Mouse (Mus musculus) intestine, embryonic 14.5 days (tissue): ENCODE measurements around the gene Flt4. TPM values are rescaled to one million over a fixed set of nuclear protein-coding genes. Genes with fewer than 3 reads are reported as not detected.

Source experiments
- ATAC-seq: fragments of 200-750 bp; cut with Nextera tagmentation; replicated peaks from 2 replicates; pipeline ENCODE4 v1.8.0; 2017; ENCODE audit warnings: low read depth, moderate number of reproducible peaks, moderate TSS enrichment, moderate library complexity; ENCODE audit not compliant: low FRiP score, low TSS enrichment
- DNase-seq: peaks from one replicate; pipeline ENCODE4 v3.0.0-alpha.2; 2018; ENCODE audit warnings: low spot score
- H3K27ac ChIP-seq: fragments of 300-500 bp; sonication (generic); 2 replicates; pipeline ENCODE4 v1.5.1; 2014; ENCODE audit warnings: low read depth, mild to moderate bottlenecking, control low read depth
- H3K27me3 ChIP-seq: fragments of 300-500 bp; sonication (generic); replicated peaks from 2 replicates; pipeline ENCODE4 v1.6.1; 2014; ENCODE audit warnings: low read length, control low read depth; ENCODE audit not compliant: control insufficient read depth, insufficient read depth
- H3K36me3 ChIP-seq: fragments of 300-500 bp; sonication (generic); 2 replicates; pipeline ENCODE4 v1.6.1; 2014; ENCODE audit warnings: low read length, control low read depth; ENCODE audit not compliant: control insufficient read depth, insufficient read depth
- H3K4me1 ChIP-seq: fragments of 300-500 bp; sonication (generic); replicated peaks from 2 replicates; pipeline ENCODE4 v1.6.1; 2014; ENCODE audit warnings: low read length, control low read depth, mixed read lengths; ENCODE audit not compliant: control insufficient read depth, insufficient read depth
- H3K4me2 ChIP-seq: fragments of 300-500 bp; sonication (generic); 2 replicates; pipeline ENCODE4 v1.6.1; 2014; ENCODE audit warnings: low read length
- H3K4me3 ChIP-seq: fragments of 300-500 bp; sonication (generic); 2 replicates; pipeline ENCODE4 v1.5.1; 2014; ENCODE audit warnings: low read depth, low read length, control low read depth, mixed read lengths
- H3K9ac ChIP-seq: fragments of 300-500 bp; sonication (generic); 2 replicates; pipeline ENCODE4 v1.6.1; 2014; ENCODE audit warnings: mild to moderate bottlenecking, low read length
- H3K9me3 ChIP-seq: fragments of 300-500 bp; sonication (generic); 2 replicates; pipeline ENCODE4 v1.6.1; 2016; ENCODE audit warnings: low read length, control low read depth; ENCODE audit not compliant: control insufficient read depth
- WGBS: fragments of 180-500 bp; shearing (Covaris S2); extraction: QIAGEN DNeasy Blood & Tissue Kit; methylation state at CpG from one replicate; pipeline ENCODE4 v1.1.7; 2014; 5-methylcytosine and 5-hydroxymethylcytosine counted together
- polyA plus RNA-seq: library from polyadenylated mRNA; unstranded; fragments of >200 nt; fragmentation: Nextera tagmentation; extraction: Ambion mirVana; gene quantifications from 2 replicates; pipeline ENCODE4 v1.2.1, GENCODE M21; 2014

Flt4 gene
- polyA plus RNA-seq, 1 experiment from 2014 or later = 6.1 TPM

DNA sequence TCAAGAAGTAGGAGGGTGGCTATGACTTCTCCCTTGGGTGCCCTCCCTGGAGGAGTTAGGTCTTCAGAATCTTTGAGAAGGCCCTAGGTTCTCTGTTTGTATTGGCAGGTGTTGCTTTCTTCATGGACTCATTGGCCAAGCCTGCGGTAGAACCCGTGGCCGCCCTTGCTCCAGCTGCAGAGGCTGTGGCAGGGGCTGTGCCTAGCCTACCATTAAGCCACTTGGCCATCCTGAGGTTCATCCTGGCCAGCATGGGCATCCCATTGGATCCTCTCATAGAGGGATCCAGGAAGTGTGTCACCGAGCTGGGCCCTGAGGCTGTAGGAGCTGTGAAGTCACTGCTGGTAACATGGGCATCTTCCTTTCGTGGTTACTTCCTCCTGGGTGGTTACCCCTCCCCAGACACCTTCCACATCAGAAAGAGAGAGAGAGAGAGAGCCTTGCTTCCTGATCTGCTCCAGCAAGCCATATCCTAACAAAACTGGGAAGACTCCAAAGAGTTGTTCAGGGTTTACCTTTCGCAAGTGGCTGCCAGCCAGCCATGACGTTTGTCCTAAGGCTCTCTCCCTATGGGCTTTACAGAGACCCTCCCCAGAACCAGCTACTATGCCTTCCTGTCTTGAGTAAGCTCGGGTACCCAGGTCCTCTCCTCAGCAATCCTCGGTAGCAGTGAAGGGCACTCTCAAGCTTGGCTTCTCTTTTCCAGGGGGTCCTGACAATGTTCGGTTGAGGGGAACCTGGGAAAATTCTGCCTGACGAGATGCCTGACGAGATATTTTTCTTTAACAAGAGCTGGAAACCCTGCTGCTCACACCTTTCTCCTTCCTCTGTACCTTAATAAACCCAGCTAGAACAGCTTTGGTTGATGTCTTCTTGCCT lies 55.4 kb downstream of the Flt4 start:
- Histone ChIP-seq H3K27me3 (no peaks in the 10 kb centered on the region), H3K27ac (no peak overlapping the region), H3K9ac (no peak overlapping the region), H3K4me3 (no peak overlapping the region), H3K4me2 (no peak overlapping the region), H3K36me3 (peaks cover 6% of the 10 kb centered on the region; the same call in 1 of the 2 replicates), H3K9me3 (no peaks in the 10 kb centered on the region), H3K4me1 (no peaks in the 10 kb centered on the region)
- peak; percentile 44; the same call in 1 of the 2 replicates for ATAC-seq
- WGBS = 78% methylated on average over 12 of the region's 12 CpGs
- DNase-seq = peak; percentile 45

DNA sequence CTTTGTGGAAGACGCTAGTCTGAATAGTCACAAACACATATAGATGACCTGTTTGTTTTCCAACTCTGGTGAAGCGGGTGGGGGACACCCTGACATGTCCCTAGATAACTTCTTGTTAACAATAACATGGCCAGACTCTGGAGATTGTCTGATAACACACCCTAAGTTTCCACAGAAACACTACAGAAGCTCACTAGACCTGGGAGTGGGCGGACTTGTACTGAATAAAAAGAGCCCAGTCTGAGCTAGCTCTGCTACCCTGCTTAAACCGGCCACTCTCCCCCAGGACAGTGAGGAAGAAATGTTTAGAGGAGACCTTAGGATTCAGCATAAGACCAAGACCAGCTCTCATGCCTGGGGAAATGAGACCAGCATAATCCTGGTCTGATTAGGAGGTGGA lies 56.4 kb downstream of the Flt4 start:
- DNase-seq (no peak), ATAC-seq (no peak)

DNA sequence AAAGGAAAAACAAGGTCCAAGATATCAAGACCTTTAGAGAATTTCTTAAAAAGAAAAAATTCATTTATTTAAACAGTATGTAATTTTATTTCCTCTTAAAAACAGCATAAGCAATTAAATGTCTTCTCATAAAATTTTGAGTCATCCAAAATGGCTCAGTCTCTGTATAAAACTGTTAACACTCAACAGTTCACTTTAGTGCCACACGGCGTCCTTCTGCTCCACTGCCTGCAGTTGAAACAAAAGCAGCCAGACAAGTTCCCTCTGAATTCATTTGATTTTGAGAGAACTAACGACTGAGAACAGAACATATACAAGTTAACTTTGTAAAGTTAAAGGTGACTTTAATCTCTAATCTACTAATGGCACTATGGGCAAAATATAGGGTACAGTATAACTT lies 64.4 kb downstream of the Flt4 start:
- Histone ChIP-seq H3K27ac (no peak overlapping the region), H3K4me2 (no peak overlapping the region), H3K9me3 (no peaks in the 10 kb centered on the region), H3K36me3 (peaks cover 81% of the 10 kb centered on the region), H3K9ac (no peak overlapping the region), H3K4me1 (no peaks in the 10 kb centered on the region), H3K27me3 (no peaks in the 10 kb centered on the region), H3K4me3 (no peak overlapping the region)
- 83% methylated on average over 3 of the region's 3 CpGs for WGBS
- ATAC-seq (no peak), DNase-seq (no peak)

More for the DNA sequence above, 56.4 kb downstream of the Flt4 start:
- no peak overlapping the region for H3K4me2 ChIP-seq
- H3K9me3 ChIP-seq = no peaks in the 10 kb centered on the region
- peaks cover 16% of the 10 kb centered on the region for H3K36me3 ChIP-seq
- H3K4me3 ChIP-seq = no peak overlapping the region
- H3K4me1 ChIP-seq = no peaks in the 10 kb centered on the region
- WGBS = 78% methylated on average over 4 of the region's 4 CpGs
- H3K9ac ChIP-seq = no peak overlapping the region
- no peaks in the 10 kb centered on the region for H3K27me3 ChIP-seq
- no peak overlapping the region for H3K27ac ChIP-seq

DNA sequence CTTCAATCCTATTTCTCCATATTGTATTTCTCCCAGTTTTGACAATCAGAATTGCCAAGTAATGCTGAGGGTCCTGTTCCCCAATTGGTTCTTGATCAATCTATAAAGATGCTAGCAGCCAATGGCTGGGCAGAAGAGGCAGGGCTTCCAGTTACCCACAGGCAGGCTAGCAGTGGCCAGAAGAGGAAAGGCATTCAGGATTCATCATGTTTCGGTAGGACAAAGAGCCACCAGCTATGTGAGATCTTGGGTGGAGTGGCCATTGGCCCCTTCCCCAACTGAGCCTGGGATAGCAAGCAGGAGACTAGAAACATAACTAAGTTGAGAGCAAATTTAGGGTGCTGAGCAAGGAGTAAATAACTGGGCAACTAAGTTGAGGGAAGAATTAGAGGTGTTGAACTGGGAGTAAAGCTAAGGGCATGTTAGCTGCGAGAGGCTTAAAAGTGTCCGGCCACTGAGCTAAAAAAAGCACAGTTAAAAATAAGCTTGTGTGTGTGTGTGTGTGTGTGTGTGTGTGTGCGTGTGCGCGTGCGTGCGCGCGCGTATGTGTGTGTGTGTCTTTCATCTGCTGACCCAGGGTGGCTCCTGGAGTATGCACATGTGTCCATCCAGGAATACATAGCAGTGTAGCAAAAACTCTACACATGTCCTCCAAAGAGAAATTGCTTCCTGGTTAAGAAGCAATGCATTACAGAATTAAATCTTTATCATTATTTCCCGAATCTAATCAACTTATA lies 75.3 kb downstream of the Flt4 start:
- WGBS = 96% methylated on average over 12 of the region's 12 CpGs

DNA sequence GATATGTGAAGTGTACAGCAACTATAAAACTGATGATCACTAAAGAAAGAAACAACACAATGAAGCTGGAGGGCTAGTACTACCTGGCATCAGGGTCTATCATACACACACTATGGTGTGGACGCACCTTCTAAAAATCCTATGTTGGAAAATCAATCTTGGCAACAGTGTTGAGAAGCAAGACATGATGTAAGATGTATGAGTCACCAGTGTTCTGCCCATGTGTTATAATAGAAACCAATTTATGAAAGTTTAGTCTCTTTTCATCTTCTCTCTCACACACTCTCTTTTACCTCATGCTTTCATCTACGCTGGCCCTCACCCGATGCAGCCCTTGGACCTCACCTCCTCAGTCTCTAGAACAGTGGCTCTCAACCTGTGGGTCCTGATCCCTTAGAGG lies 86.0 kb downstream of the Flt4 start:
- Histone ChIP-seq H3K36me3 (peaks cover 48% of the 10 kb centered on the region), H3K9me3 (no peaks in the 10 kb centered on the region), H3K27ac (no peak overlapping the region), H3K4me2 (no peak overlapping the region), H3K27me3 (no peaks in the 10 kb centered on the region), H3K4me1 (no peaks in the 10 kb centered on the region), H3K4me3 (no peak overlapping the region), H3K9ac (no peak overlapping the region)
- ATAC-seq = no peak
- WGBS = 96% methylated on average over 3 of the region's 3 CpGs
- DNase-seq = no peak

More for the DNA sequence above, 75.3 kb downstream of the Flt4 start:
- Histone ChIP-seq H3K4me3 (no peak overlapping the region), H3K27ac (no peak overlapping the region), H3K9me3 (no peaks in the 10 kb centered on the region), H3K9ac (no peak overlapping the region), H3K4me1 (no peaks in the 10 kb centered on the region), H3K36me3 (peaks cover 93% of the 10 kb centered on the region), H3K4me2 (no peak overlapping the region), H3K27me3 (no peaks in the 10 kb centered on the region)
- ATAC-seq (no peak), DNase-seq (no peak)

DNA sequence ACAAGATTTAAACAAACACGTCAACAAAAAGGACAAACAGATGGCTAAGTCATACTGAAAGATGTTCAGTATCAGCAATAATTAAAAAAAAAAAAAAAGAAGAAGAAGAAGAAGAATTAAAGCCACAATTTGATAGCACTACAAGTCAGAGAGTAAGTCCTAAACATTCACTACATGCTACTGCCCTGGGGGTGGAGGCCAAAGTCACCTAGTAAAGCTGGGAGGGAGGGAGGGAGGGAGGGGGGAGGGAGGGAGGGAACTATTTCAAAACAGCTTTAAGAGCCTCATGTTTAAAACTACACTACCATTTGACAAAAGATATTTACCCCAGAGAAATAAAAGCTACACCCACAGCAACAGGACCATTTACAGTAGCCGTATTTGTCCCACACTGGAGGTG lies 86.6 kb downstream of the Flt4 start:
- 78% methylated on average over 2 of the region's 2 CpGs for WGBS

DNA sequence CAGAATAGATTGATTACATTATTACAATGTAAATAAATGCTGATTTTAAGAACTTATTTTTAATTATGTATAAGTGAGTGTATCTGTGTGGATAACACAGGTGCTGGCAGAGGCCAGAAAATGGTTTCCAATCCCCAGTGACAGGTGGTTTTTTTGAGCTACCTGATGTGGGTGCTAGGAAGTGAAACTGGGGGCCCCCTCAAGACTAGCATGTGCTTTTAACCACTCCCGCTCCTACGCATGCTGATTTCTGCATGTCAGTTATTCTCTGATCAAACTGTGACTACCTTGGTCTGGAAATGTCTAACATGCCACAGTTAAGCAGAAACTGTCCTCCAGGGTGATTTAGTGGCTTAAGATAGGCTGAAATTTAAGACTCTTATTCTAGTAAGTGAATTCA lies 87.4 kb downstream of the Flt4 start:
- no peak for ATAC-seq
- Histone ChIP-seq H3K36me3 (peaks cover 44% of the 10 kb centered on the region), H3K9me3 (no peaks in the 10 kb centered on the region)

More for the DNA sequence above, 86.6 kb downstream of the Flt4 start:
- Histone ChIP-seq H3K36me3 (peaks cover 42% of the 10 kb centered on the region), H3K27me3 (no peaks in the 10 kb centered on the region), H3K4me1 (no peaks in the 10 kb centered on the region), H3K4me2 (no peak overlapping the region), H3K9me3 (no peaks in the 10 kb centered on the region), H3K9ac (no peak overlapping the region), H3K4me3 (no peak overlapping the region), H3K27ac (no peak overlapping the region)
- no peak for DNase-seq
- ATAC-seq = no peak

DNA sequence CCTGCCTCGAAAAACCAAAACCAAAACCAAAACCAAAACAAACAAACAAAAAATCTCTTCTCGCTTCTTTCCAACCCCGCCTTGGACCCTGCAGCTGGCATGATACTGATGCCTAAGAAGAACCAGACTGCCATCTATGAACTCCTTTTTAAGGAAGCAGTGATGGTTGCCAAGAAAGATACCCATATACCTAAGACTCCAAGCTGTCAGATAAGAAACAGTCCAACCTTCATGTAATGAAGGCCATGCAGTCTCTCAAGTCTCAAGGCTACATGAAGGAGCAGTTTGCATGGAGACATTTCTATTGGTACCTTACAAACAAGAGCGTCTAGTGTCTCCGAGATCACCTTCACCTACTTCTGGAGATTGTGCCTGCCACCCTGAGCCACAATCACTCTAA lies 88.7 kb downstream of the Flt4 start:
- DNase-seq (no peak), ATAC-seq (no peak)
- no peaks in the 10 kb centered on the region for H3K4me1 ChIP-seq
- no peaks in the 10 kb centered on the region for H3K27me3 ChIP-seq
- 93% methylated on average over 5 of the region's 5 CpGs for WGBS
- H3K9ac ChIP-seq = no peak overlapping the region
- H3K27ac ChIP-seq = no peak overlapping the region
- no peaks in the 10 kb centered on the region for H3K9me3 ChIP-seq
- H3K4me2 ChIP-seq = no peak overlapping the region
- H3K4me3 ChIP-seq = no peak overlapping the region
- H3K36me3 ChIP-seq = peaks cover 50% of the 10 kb centered on the region

More for the DNA sequence above, 87.4 kb downstream of the Flt4 start:
- no peaks in the 10 kb centered on the region for H3K27me3 ChIP-seq
- H3K4me2 ChIP-seq = no peak overlapping the region
- no peak overlapping the region for H3K9ac ChIP-seq
- no peak overlapping the region for H3K27ac ChIP-seq
- DNase-seq = no peak
- H3K4me3 ChIP-seq = no peak overlapping the region
- WGBS = 94% methylated on average over 2 of the region's 2 CpGs
- H3K4me1 ChIP-seq = no peaks in the 10 kb centered on the region
